Mouse (Mus musculus) regulatory T cell (primary cell): ENCODE measurements at regions not wholly inside any gene's neighbourhood (a gene's known extent, or its start where the extent isn't known, plus 50 kb on each side); places are given as distances from the start of the nearest gene placed in this dataset.

Source experiments
- in situ Hi-C: fragments of 300-600 bp; cut with MboI, MseI; formaldehyde crosslinking; loops from one replicate; pipeline ENCODE4 v1.15.1; 2025; ENCODE audit warnings: high pct_unique_total_duplicates

DNA sequence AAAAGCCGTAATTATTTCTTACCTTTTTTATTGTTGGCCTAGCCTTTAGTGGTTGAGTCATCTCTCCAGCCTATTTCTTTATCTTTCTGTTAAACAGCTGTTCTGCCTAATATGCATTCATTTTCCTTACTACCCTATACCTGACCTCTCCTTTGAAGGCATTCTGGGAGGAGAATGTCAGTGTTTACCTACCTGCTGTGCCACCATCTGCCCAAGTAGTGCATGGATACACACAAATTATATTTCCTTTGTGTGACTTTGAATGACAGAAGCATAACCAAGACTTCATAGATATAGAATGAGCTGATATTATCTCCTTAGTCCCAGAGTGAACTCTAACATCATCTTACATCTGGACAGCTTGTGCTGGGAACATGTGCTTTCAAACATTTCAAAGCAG is 293.5 kb upstream of the Tom1l1 start:
- in situ Hi-C loops = no loop called here

DNA sequence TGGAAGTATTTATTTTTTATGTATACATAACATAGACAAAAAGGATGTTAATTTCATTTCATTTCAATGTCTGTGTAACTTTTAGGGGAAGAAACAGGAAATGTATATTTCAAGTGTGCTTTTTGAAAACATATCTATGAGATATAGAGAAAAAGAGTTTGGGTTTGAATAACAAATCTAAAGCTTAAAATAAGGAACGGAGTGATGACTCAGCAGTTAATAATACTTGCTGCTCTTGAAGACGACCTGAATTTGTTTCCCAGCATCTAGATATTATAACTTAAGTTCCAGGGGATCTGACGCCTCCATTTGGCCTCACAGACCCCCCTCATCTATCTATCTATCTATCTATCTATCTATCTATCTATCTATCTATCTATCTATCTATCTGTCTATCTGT is 290.1 kb upstream of the Tom1l1 start:
- in situ Hi-C loops = no loop called here

DNA sequence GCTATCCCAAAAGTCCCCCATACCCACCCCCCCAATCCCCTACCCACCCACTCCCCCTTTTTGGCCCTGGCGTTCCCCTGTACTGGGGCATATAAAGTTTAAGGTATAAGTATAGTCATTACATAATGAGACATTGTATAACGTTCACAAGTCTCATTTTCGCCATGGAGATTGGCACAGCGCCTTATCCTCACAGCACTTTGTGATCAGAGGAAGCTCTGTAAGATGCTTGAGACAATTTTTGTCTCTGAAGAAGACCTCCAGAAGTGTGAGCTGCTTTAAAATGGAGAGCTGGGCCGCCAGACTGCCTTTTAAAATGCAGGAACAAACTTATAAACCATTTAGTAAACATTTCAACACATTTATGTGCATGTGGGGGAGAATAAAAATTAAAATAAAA is 252.9 kb upstream of the Tom1l1 start:
- in situ Hi-C loops = no loop called here

DNA sequence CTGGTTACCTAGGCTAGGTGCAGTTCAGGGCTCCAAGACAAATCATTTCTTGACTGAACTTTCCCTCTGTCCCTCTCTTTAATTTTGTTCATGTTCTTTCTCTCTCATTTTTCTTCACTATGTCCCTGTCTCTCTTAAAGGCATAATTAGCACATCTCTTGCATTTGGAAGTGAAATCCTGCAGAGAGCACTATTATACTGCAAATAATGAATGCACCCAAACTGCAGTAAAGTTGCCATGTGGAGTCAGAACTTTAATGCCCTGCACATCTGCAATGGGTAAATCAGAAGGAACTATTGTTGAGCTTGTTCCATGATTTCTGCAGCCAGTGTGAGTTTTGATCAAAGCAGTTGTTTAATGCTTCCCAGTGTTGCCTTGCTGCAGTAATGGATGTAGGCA is 237.6 kb upstream of the Tom1l1 start:
- in situ Hi-C loops = no loop called here

DNA sequence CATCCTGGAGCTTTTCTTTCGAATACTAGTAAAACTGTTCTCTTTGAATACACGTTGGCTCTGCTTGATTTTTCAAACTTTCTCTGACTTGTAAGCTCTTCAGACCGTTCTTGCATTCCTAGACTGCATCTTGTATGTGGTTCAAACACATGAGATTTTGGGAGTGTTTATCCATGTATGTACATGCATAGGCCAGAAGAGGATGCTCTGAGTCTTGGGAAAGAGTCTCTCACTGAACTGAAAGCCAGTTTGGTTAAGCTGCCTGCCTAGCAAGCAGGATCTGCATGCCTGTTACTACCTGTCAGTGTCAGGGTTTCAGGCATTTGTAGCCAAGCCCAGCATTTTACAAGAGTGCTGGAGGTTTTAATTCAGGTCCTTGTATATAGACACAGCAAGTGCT is 229.6 kb upstream of the Tom1l1 start:
- in situ Hi-C loops = no loop called here

DNA sequence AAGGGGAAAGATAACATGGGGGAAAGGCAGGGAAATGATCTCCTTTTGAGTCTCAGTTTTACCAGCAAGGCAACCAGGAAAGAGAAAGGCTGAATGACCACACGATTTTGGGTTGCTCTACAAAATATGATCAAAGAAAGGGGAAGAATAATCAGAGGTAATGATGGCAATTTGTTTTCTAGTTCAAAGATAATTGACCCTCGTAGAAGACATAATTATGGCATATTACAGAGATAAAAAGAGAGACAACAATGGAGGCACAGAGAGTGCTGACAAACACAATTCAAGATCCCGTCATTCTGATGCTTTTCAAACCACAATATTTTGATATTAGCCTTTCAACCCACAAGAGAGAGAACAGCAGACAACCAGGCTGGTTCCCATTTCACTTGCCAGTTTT is 206.1 kb upstream of the Tom1l1 start:
- in situ Hi-C loops = no loop called here

DNA sequence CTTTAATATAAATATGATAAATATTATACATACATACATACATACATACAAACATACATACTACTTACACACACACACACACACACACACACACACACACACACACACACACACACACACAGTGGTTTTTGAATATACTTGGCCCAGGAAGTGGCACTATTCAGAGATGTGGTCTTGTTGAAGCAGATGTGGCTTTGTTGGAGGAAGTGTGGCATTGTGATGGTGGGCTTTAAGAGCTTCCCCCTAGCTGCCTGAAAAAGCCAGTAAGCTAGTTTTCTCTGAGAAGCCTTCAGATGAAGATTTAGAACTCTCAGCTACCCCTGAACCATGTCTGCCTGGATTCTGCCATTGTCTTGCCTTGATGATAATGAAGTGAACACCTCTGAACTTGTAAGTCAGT is 185.0 kb upstream of the Tom1l1 start:
- in situ Hi-C loops = loop anchor here (5.0 kb wide), 1 partner anchor 254 kb away; no protein-coding TSS in a partner anchor

DNA sequence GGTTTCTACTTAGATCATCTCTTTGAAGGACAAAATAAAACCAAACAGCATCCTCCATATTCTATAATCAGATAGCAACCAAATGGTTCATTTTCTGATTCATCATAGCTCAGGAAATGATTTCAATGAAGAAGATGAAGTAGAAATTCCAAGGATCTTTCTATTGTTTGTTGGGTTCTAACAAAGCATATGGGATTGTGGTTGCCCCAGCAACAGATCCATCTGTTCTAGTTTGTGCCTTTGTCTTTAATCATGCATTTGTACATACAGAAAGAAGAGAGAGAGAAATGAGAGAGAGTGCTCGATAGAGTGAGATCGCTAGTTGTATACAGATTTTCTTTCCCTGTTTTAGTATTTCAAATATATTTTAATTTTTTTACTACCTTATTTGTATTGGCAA is 183.5 kb upstream of the Tom1l1 start:
- in situ Hi-C loops = loop anchor here (5.0 kb wide), 1 partner anchor 256 kb away; no protein-coding TSS in a partner anchor

DNA sequence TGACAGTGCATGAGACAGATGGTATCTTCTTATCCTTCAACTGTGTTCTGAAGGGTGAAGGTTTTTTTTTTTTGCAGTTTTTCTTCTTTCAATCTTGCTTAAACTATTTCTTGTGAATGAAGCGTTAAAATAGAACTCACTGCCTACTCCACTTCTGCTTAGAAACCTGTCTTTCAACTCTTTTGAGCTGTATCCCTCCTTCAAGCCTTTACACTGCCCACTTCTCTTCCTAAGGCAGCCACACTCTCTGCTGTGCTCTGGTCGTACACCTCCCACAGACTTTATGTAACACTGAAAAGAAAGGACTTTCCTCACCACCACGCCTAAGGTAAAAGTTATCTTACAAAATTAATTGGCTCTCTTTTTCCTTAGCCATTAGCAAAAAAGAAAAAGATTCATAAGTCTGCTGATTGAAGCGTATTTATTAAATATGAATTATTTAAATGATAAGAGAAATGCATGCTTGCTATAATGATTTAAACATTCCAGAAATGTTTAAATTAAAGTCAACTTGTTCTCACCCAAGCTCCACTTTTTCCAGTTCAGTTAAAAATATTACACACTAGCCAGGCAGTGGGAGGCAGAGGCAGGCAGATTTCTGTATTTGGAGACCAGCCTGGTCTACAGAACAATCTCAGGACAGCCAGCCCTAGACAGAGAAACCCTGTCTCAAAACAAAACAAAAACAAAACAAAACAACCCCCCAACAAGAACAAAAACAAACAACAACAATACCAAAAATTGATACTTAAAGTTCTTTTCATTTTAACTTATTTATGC is 176.0 kb upstream of the Tom1l1 start:
- in situ Hi-C loops = no loop called here

DNA sequence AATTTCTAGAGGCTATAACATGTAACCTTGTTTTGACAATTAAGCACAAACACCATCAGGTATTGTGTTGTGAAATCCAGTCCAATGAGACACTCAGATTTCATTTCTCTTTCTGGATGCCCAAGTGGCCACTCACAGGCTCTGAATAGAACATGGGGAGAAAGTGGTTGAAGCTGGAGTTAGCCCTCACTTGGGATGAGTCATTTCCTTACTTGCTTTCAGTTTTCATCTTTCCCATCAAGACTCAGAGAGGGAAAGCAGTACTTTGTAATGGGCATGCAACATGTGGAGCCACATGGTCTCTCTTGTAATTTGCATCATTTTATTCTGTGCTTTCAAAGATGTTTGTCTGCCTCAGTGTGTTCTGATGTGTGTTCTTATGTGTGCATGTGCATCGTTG is 167.6 kb upstream of the Tom1l1 start:
- in situ Hi-C loops = no loop called here

DNA sequence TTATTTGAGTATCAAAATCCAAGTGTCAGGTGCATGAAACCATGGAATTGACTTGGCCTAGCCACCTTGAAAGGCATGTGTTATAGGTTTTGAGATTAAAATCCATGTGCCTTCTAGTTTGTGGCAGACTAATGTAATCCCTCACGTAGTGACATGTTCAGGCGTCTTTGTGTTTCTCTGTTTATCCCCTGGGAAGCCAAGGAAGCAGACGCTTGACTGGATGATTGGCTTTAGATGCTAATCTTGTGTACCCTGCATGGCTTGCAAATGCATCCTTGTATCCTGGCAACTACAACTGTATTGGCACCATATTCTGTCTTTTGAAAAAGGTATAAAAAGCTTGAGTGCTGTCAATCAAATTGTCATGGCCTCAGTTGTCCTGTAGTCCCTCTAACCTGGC is 167.2 kb upstream of the Tom1l1 start:
- in situ Hi-C loops = no loop called here

DNA sequence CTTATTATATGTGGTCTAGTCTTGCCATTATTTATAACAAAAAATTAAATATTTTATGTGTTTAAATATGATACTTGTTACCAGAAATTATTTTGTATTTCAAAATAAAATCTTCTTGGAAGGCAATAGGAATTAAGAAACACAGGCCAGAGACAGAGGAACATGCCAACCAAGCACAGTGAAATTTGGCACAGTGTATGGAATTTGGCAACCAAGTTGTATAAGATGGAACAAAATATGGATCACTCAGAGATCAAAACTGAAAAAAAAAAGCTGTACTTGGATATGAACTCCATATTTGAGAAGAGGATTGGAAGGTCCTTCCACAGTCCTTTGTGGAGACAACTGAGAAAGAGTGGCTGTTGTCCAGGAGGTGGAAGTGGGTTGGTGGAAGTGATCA is 163.1 kb upstream of the Tom1l1 start:
- in situ Hi-C loops = no loop called here

DNA sequence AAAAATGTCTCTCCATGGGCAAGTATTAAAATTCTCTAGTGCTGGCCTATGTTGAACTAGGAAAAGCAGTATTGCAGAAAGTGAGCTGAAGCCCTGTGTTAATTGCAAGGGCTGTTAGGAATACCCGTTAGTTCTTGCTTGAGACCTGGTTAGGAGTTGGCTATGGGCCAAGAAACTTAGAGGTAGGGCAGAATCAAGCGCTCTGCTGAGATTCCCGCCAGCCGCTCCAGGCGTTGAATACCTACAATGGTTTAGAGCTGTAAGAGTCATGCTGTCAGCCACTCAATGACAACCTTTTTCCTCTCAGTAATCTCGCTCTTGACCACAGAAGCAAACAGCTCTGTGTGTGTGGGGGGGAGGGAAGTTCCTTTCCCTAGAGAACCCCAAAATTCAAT is 156.8 kb upstream of the Tom1l1 start:
- in situ Hi-C loops = no loop called here

DNA sequence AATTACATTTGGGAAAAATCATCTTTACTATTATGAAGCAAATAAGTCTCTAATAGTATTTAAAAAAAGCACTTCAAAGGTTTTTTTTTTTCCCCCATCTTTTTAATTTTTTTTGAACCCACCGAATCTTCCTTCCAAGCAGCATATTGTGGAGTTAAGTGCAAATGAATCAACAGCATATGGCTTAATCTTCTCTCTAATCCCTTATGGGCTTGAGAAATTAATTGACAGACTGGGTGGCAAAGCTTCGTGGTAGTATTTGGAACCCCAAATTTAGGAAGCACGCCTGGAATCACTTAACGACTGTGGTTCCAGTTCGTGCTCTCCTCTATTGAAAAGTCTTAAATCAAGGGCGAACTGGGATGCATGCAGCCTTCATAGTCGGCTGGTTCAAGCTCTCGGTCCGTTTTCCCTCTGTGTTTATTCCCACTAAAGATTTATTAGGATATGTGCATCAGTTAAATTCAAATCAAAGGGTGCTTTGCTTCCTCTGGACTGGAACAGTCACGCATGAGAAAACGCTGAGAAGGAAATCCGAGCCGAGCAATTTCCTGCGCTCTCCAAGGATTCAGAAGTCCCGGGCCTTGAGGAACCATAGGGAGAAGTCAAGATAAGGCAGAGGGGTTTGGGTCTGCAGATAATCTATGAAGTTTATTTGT is 156.2 kb upstream of the Tom1l1 start:
- in situ Hi-C loops = no loop called here

DNA sequence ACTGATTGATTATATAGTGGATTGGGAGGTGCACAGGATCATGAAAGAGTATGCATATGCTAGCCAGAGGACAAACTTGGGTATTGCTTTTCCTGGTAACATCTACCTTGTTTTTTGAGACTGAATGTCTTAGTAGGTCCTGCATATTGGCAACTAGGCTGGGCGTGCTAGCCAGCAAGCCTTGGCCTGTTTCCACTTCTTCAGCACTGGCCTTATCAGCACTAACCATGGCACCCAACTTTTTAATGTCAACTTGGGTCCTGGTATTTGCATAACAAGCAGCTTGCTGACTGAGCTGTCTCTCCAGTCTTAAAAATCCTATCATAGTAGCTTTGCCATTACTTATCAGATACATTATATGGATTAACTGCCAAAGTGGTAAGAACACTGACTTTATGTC is 150.0 kb upstream of the Tom1l1 start:
- in situ Hi-C loops = no loop called here

DNA sequence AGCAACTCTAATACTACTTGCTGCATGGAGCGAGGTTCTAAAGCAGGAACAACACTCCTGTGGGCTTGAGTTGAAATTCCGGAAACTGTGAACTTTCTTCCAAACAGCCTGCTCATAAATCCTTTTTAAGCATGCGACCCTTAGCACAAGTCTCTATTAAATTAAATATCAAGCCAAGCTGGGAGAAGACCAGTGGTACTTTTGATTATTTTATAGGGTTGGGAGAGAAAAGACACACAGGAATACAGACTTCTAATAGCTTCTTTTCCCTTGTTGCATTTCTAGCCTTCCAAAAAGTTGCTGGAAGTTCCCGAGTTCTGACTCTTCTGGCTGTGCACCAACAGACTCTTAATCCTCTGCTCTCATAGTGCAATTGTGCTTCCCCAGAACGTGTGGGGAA is 136.6 kb upstream of the Tom1l1 start:
- in situ Hi-C loops = no loop called here

DNA sequence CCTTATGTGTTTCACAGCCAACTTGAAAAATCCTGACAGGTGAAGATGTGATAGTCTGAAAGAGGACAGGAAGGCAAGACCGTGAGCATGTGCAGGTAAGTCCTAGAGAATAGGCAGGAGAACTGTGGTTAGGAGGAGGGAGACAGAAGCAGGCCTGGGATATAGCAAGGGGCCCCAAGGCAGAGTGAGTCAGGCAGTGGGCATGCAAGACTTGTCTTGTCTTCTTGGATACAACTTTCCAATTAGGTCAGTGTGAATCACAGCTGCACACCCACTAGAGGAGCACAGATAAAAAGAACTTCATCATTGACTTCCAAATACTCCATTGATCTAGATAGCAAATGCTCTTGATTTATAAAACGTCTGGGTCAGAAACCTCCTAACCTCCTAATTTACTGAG is 128.6 kb upstream of the Tom1l1 start:
- in situ Hi-C loops = no loop called here

DNA sequence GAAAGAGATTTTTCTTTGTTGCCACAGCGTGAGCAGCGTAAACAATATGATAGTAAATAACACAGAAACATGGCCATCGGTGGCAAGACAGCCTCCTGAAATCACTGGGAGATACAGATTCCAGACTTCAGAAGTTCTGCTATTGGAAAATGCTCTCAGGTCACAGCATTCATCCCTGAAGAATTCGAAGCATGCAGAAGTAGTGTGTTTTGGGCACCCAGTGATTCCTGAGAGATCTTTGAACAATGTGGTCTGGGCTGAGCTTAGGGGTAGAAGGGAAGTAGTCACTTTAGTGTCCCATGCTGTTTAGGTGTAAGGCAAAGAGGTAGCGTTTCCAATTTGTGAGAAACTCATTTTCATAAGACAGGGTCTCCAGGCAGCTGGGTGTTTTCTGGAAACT is 126.3 kb upstream of the Tom1l1 start:
- in situ Hi-C loops = no loop called here

DNA sequence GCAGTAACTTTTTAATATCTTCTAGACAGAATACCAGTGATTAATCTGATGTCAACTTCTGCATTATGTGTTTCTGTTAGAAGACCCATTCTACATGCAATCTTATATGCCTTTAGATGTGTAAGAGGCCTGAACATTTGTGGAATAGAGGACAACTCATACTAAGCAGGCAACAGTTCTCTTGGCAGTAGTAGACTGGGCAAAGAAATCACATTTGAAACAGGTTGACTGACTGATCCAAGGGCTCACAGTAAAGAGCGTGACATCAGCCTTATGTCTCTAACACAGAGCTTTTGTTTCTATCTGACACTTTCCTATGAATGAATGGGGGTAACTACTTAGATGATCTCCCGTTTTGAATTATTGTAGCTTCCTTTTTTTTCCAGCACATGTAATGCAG is 124.8 kb upstream of the Tom1l1 start:
- in situ Hi-C loops = no loop called here

DNA sequence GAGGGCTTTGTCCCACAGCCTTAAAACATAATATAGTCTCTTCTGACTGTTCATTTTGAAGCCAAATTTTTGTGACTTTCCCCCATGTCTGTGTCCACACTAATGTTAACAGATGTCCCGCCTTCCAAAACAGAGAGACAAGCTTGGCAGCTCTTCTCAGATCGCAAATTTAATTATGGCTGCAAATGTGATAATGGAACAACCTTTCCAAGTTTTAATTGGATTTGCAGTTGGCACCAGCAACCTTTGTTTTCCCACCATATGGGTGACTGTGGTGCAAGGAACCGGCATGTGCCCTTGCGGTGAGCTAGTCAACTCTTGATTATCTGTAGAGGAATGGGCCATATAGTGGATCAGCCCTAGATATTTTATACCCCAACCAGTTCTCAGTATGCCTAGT is 124.4 kb upstream of the Tom1l1 start:
- in situ Hi-C loops = no loop called here

DNA sequence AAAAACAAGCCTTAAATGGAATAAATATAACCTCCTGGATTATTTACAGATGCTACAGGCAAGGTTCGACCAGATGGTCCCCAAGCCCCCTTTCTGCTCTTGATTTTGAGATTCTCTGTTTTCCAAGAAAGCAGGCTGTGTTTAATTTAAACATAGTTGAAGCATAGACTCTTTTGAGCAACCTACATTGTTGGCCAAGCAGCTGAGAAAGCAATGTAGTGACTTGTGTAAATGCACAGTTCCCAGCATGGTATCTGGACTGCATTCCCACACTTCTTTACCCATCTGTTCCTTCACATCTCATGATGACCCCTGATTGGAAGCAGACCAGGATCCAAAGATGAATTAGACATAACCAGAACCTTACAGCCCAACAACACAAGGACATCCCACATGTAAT is 120.3 kb upstream of the Tom1l1 start:
- in situ Hi-C loops = no loop called here

DNA sequence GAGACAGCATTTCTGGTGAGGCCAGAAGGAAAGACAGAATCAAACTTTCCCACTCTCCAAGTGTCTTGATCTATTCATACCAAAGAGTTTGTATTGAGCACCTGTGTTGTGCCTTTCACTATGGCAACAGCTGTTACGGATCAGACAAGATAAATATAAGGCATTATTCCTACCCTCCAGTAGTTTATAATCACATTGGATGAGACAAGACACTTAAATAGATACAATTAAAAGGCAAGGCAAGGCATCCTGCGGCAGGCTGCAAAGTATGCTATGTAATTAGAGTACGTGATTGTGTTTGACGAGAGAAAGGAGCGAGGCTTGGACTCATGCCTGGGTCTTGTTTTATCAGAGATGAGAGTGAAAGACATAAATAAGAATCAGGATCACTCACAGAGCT is 119.2 kb upstream of the Tom1l1 start:
- in situ Hi-C loops = no loop called here

DNA sequence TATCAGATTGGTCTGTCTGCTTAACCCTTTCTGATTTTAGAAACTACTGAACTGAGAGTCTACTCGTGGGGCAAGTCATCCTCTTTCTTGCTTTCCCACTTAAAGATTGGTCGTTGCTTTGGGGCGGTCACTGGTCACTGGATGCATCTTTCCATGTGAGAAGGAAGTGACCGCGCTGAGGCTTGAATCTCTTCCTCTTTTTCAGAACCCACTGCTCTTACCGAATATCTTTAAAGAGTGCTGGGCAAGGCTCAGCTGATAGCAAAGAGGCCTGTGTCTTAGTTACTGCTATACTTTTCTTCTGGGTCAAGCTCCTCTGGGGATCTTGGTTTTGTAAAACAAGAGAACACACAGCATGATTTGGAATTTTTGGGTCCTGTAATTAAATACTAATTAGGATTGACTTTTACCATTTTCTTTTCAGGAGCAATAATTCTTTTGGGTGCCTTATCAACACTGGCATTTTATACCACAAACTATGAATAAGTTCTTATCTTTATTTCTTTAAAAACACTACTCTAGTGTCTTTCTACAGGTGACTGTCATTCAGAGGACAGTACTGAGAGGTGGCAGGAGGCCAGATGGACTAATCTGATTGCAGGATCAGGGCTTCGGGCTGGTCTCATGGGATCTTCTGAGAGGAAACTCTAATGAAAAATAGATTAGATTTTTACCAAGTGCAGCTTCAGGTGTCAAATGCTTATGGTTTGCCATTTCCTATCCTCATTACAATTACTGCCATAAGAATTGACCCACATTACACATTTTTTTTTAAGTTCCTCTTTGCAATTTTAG is 114.6 kb upstream of the Tom1l1 start:
- in situ Hi-C loops = no loop called here
